Mouse (Mus musculus): ENCODE measurements at regions not wholly inside any gene's neighbourhood (a gene's known extent, or its start where the extent isn't known, plus 50 kb on each side); places are given as distances from the start of the nearest gene placed in this dataset.

- peak; percentile 55 for DNase-seq (ENCODE audit: low read depth, low spot score)
Measured at GRCm38 (mm10) chr11:42067788-42068187, 67.1 kb upstream of the Gabrg2 start.

- no peak for DNase-seq (ENCODE audit: low read depth, low spot score)
Measured at GRCm38 (mm10) chr11:42051567-42051966, 50.9 kb upstream of the Gabrg2 start.

Measured in ES-CJ7 (cell line).